Mouse (Mus musculus): Measurements from ENCODE around the gene Gse1. TPM values are rescaled to one million over a fixed set of nuclear protein-coding genes. Genes with fewer than 3 reads are reported as not detected.

Gse1 gene
- total and polyA plus RNA-seq, 3 experiments, result 23.6 to 128 (median 66.9) TPM

GRCm38 (mm10) chr8:120495461-120495860 is 267.2 kb downstream of the Gse1 start:
- Histone ChIP-seq H3K9ac (ENCODE audit: control insufficient read depth, low read depth, low read length, poor library complexity, severe bottlenecking) (peak overlapping the region; percentile 89), H3K27ac (ENCODE audit: control insufficient read depth, low read depth, low read length) (peak overlapping the region; percentile 51), H3K27me3 (ENCODE audit: control insufficient read depth in 1 of 2, insufficient read depth in 2 of 2, low read length in 2 of 2) (no peaks in the 10 kb centered on the region), H3K4me3 (ENCODE audit: control insufficient read depth in 1 of 2, insufficient read depth in 1 of 2, low read depth in 2 of 2, low read length in 2 of 2) (peak overlapping the region; percentile 85 to 93; a peak in 2 of 4 replicates), H3K4me1 (ENCODE audit: control insufficient read depth in 1 of 2, insufficient read depth in 2 of 2, low read length in 2 of 2) (peaks cover 16 to 64% of the 10 kb centered on the region in 2 experiments), H3K9me3 (replicated peaks; ENCODE audit: insufficient read depth, low read length) (no peaks in the 10 kb centered on the region), H3K36me3 (ENCODE audit: control insufficient read depth in 1 of 2, insufficient read depth in 2 of 2, low read length in 2 of 2) (peaks cover 0 to 58% of the 10 kb centered on the region in 2 experiments; a peak in 3 of 4 replicates), H3K79me2 (ENCODE audit: control insufficient read depth, insufficient read depth, low read length, poor library complexity) (peaks cover 100% of the 10 kb centered on the region)
- no peak for DNase-seq (ENCODE audit: low read depth, low spot score)
- no peak for TF ChIP-seq E2F4 (IDR thresholded peaks at IDR 0.05; ENCODE audit: borderline replicate concordance, low read depth, low read length)
- no peak for TF ChIP-seq GABPA (IDR thresholded peaks at IDR 0.05; ENCODE audit: low read depth, low read length)
- TF ChIP-seq MAFK (IDR thresholded peaks at IDR 0.05; ENCODE audit: borderline replicate concordance, low read depth, low read length), result no peak
- no peak for TF ChIP-seq POLR2A (IDR thresholded peaks at IDR 0.05; ENCODE audit: control insufficient read depth in 1 of 2, insufficient read depth in 1 of 2, low read depth in 1 of 2, low read length in 2 of 2, poor library complexity in 1 of 2)
- TF ChIP-seq KAT2A (conservative IDR thresholded peaks at IDR 0.05; ENCODE audit: low read depth, low read length), result no peak
- no peak for TF ChIP-seq CTCF (IDR thresholded peaks at IDR 0.05 in 2 of 3, conservative IDR thresholded peaks at IDR 0.05 in 1 of 3; ENCODE audit: control insufficient read depth in 1 of 3, insufficient read depth in 1 of 3, low read depth in 2 of 3, low read length in 3 of 3, poor library complexity in 1 of 3, severe bottlenecking in 1 of 3)
- TF ChIP-seq TBP (IDR thresholded peaks at IDR 0.05; ENCODE audit: low read depth, low read length), result no peak
- TF ChIP-seq RCOR1 (IDR thresholded peaks at IDR 0.05; ENCODE audit: low read depth, low read length), result no peak
- TF ChIP-seq ZC3H11A (IDR thresholded peaks at IDR 0.05; ENCODE audit: low read depth, low read length), result no peak
- no peak for TF ChIP-seq HCFC1 (IDR thresholded peaks at IDR 0.05; ENCODE audit: low read depth, low read length)
- TF ChIP-seq MYB (IDR thresholded peaks at IDR 0.05; ENCODE audit: low read depth, low read length), result no peak

GRCm38 (mm10) chr8:120496478-120496877 is 268.2 kb downstream of the Gse1 start:
- DNase-seq (ENCODE audit: low read depth, low spot score), result no peak
- H3K4me3 ChIP-seq (ENCODE audit: control insufficient read depth in 1 of 2, insufficient read depth in 1 of 2, low read depth in 2 of 2, low read length in 2 of 2), result peak overlapping the region in 1 of 2 experiments; percentile 3; a peak in 2 of 4 replicates
- H3K9ac ChIP-seq (ENCODE audit: control insufficient read depth, low read depth, low read length, poor library complexity, severe bottlenecking), result peak overlapping the region; percentile 50
- peaks cover 100% of the 10 kb centered on the region for H3K79me2 ChIP-seq (ENCODE audit: control insufficient read depth, insufficient read depth, low read length, poor library complexity)
- TF ChIP-seq MAX (IDR thresholded peaks at IDR 0.05; ENCODE audit: low read length), result no peak
- TF ChIP-seq RAD21 (IDR thresholded peaks at IDR 0.05; ENCODE audit: low read depth, low read length), result no peak
- no peak for TF ChIP-seq CTCF (IDR thresholded peaks at IDR 0.05 in 2 of 3, conservative IDR thresholded peaks at IDR 0.05 in 1 of 3; ENCODE audit: control insufficient read depth in 1 of 3, insufficient read depth in 1 of 3, low read depth in 2 of 3, low read length in 3 of 3, poor library complexity in 1 of 3, severe bottlenecking in 1 of 3)
- no peak for TF ChIP-seq EP300 (IDR thresholded peaks at IDR 0.05; ENCODE audit: low read depth in 1 of 2, low read length in 2 of 2)
- TF ChIP-seq TAL1 (IDR thresholded peaks at IDR 0.05; ENCODE audit: low read length), result no peak
- no peak for TF ChIP-seq ETS1 (IDR thresholded peaks at IDR 0.05; ENCODE audit: low read depth, low read length)
- TF ChIP-seq JUND (IDR thresholded peaks at IDR 0.05; ENCODE audit: low read depth, low read length), result no peak
- no peak for TF ChIP-seq NELFE (IDR thresholded peaks at IDR 0.05; ENCODE audit: low read depth, low read length)
- TF ChIP-seq MYB (IDR thresholded peaks at IDR 0.05; ENCODE audit: low read depth, low read length), result no peak
- no peak for TF ChIP-seq USF1 (IDR thresholded peaks at IDR 0.05; ENCODE audit: low read depth, low read length)
- H3K27ac ChIP-seq (ENCODE audit: control insufficient read depth, low read depth, low read length), result peak overlapping the region; percentile 60
- H3K36me3 ChIP-seq (ENCODE audit: control insufficient read depth in 1 of 2, insufficient read depth in 2 of 2, low read length in 2 of 2), result peaks cover 0 to 58% of the 10 kb centered on the region in 2 experiments; a peak in 3 of 4 replicates
- H3K4me1 ChIP-seq (ENCODE audit: control insufficient read depth in 1 of 2, insufficient read depth in 2 of 2, low read length in 2 of 2), result peaks cover 16 to 70% of the 10 kb centered on the region in 2 experiments
- no peaks in the 10 kb centered on the region for H3K9me3 ChIP-seq (replicated peaks; ENCODE audit: insufficient read depth, low read length)
- no peaks in the 10 kb centered on the region for H3K27me3 ChIP-seq (ENCODE audit: control insufficient read depth in 1 of 2, insufficient read depth in 2 of 2, low read length in 2 of 2)

Measured in MEL (cell line).